Mouse (Mus musculus): ENCODE measurements around the gene Slc34a3. TPM values are rescaled to one million over a fixed set of nuclear protein-coding genes. Genes with fewer than 3 reads are reported as not detected.

Slc34a3 gene
- polyA plus RNA-seq, 1 experiment from 2014 or later: 11.3 TPM

- peaks cover 15% of the 10 kb centered on the region for H3K27me3 ChIP-seq (replicated peaks; ENCODE audit: control insufficient read depth, insufficient read depth, low read length)
- peak overlapping the region; percentile 76 for H3K9ac ChIP-seq (ENCODE audit: low read depth, low read length)
Measured at GRCm38 (mm10) chr2:25180973-25181890, 52.9 kb downstream of the Slc34a3 start.

GRCm38 (mm10) chr2:25180478-25180903 lies 53.7 kb downstream of the Slc34a3 start, which contains the start of gene Nrarp:
Gene Nrarp, plus strand, starts transcription at chr2:25180758.
- Histone ChIP-seq H3K27ac (ENCODE audit: low read length) (peak within 1 kb of the TSS; percentile 96), H3K4me1 (ENCODE audit: control insufficient read depth, insufficient read depth, low read length) (peaks cover 36% of the 10 kb centered on the region), H3K9ac (ENCODE audit: low read depth, low read length) (peak within 1 kb of the TSS; percentile 76), H3K4me3 (ENCODE audit: low read length) (peak within 1 kb of the TSS; percentile 62), H3K9me3 (ENCODE audit: control insufficient read depth, low read length) (no peaks in the 10 kb centered on the region), H3K4me2 (ENCODE audit: low read depth, low read length) (peak within 1 kb of the TSS; percentile 84), H3K36me3 (ENCODE audit: control insufficient read depth, insufficient read depth, low read length) (no peaks in the 10 kb centered on the region), H3K27me3 (replicated peaks; ENCODE audit: control insufficient read depth, insufficient read depth, low read length) (peaks cover 15% of the 10 kb centered on the region)
- peak; percentile 87 for ATAC-seq
- under 1% methylated on average over 35 of the region's 35 CpGs for WGBS

More at GRCm38 (mm10) chr2:25180973-25181890, 52.9 kb downstream of the Slc34a3 start:
- peaks cover 31% of the 10 kb centered on the region for H3K4me1 ChIP-seq (ENCODE audit: control insufficient read depth, insufficient read depth, low read length)
- peak overlapping the region; percentile 62 for H3K4me3 ChIP-seq (ENCODE audit: low read length)
- no peaks in the 10 kb centered on the region for H3K9me3 ChIP-seq (ENCODE audit: control insufficient read depth, low read length)
- H3K27ac ChIP-seq (ENCODE audit: low read length): peak overlapping the region; percentile 96
- WGBS: under 1% methylated on average over 95 of the region's 100 CpGs
- peak; percentile 76 for ATAC-seq
- no peaks in the 10 kb centered on the region for H3K36me3 ChIP-seq (ENCODE audit: control insufficient read depth, insufficient read depth, low read length)
- H3K4me2 ChIP-seq (ENCODE audit: low read depth, low read length): peak overlapping the region; percentile 84

- peaks cover 15% of the 10 kb centered on the region for H3K27me3 ChIP-seq (replicated peaks; ENCODE audit: control insufficient read depth, insufficient read depth, low read length)
- peak overlapping the region; percentile 58; the same call in 1 of the 2 replicates for H3K9ac ChIP-seq (ENCODE audit: low read depth, low read length)
- H3K36me3 ChIP-seq (ENCODE audit: control insufficient read depth, insufficient read depth, low read length): no peaks in the 10 kb centered on the region
- H3K27ac ChIP-seq (ENCODE audit: low read length): peak overlapping the region; percentile 75
- H3K4me2 ChIP-seq (ENCODE audit: low read depth, low read length): peak overlapping the region; percentile 84
- ATAC-seq: peak; percentile 1; the same call in 1 of the 2 replicates
- WGBS: 35% methylated on average over 15 of the region's 15 CpGs
- peaks cover 41% of the 10 kb centered on the region for H3K4me1 ChIP-seq (ENCODE audit: control insufficient read depth, insufficient read depth, low read length)
- peak overlapping the region; percentile 62 for H3K4me3 ChIP-seq (ENCODE audit: low read length)
- H3K9me3 ChIP-seq (ENCODE audit: control insufficient read depth, low read length): no peaks in the 10 kb centered on the region
Measured at GRCm38 (mm10) chr2:25179566-25180217, 54.5 kb downstream of the Slc34a3 start.

Other genes with a start within 250 kb of the Slc34a3 start
- gene Nsmf, start 180.0 kb downstream of the Slc34a3 start, polyA plus RNA-seq (2015; fragmentation: Nextera tagmentation; extraction: Ambion mirVana): 39.1 and 45.5 TPM in 2 replicates
- gene Entpd8, start 154.1 kb downstream of the Slc34a3 start, polyA plus RNA-seq (2015; fragmentation: Nextera tagmentation; extraction: Ambion mirVana): 14.3 and 16.7 TPM in 2 replicates
- 6.5 and 7.9 TPM in 2 replicates for gene Noxa1, start 139.2 kb downstream of the Slc34a3 start, polyA plus RNA-seq (2015; fragmentation: Nextera tagmentation; extraction: Ambion mirVana)
- gene Nrarp, start 53.6 kb downstream of the Slc34a3 start, polyA plus RNA-seq (2015; fragmentation: Nextera tagmentation; extraction: Ambion mirVana): 11.0 and 14.4 TPM in 2 replicates
- gene Tor4a, start 37.5 kb downstream of the Slc34a3 start, polyA plus RNA-seq (2015; fragmentation: Nextera tagmentation; extraction: Ambion mirVana): 23.0 and 23.4 TPM in 2 replicates
- gene Nelfb, start 22.9 kb downstream of the Slc34a3 start, polyA plus RNA-seq (2015; fragmentation: Nextera tagmentation; extraction: Ambion mirVana): 99.9 and 102 TPM in 2 replicates
- gene Stpg3, start 19.7 kb downstream of the Slc34a3 start, polyA plus RNA-seq (2015; fragmentation: Nextera tagmentation; extraction: Ambion mirVana): not detected in 2 replicates
- 0.12 and 0.62 TPM in 2 replicates for gene Fam166a, start 15.6 kb downstream of the Slc34a3 start, polyA plus RNA-seq (2015; fragmentation: Nextera tagmentation; extraction: Ambion mirVana)
- gene Tubb4b, start 9.7 kb downstream of the Slc34a3 start, polyA plus RNA-seq (2015; fragmentation: Nextera tagmentation; extraction: Ambion mirVana): 635 and 699 TPM in 2 replicates
- 0.37 and 0.54 TPM in 2 replicates for gene Rnf224, start 2.4 kb upstream of the Slc34a3 start, polyA plus RNA-seq (2015; fragmentation: Nextera tagmentation; extraction: Ambion mirVana)
- gene Rnf208, start 7.9 kb upstream of the Slc34a3 start, polyA plus RNA-seq (2015; fragmentation: Nextera tagmentation; extraction: Ambion mirVana): 25.6 and 36.4 TPM in 2 replicates
- 3.3 and 6.4 TPM in 2 replicates for gene Cysrt1, start 8.1 kb upstream of the Slc34a3 start, polyA plus RNA-seq (2015; fragmentation: Nextera tagmentation; extraction: Ambion mirVana)
- 7.3 and 9.3 TPM in 2 replicates for gene AL732309.1, start 12.5 kb upstream of the Slc34a3 start, polyA plus RNA-seq (2015; fragmentation: Nextera tagmentation; extraction: Ambion mirVana)
- gene Tmem203, start 21.1 kb upstream of the Slc34a3 start, polyA plus RNA-seq (2015; fragmentation: Nextera tagmentation; extraction: Ambion mirVana): 22.3 and 23.1 TPM in 2 replicates
- 31.7 and 38.6 TPM in 2 replicates for gene Tprn, start 28.3 kb upstream of the Slc34a3 start, polyA plus RNA-seq (2015; fragmentation: Nextera tagmentation; extraction: Ambion mirVana)
- 176 and 200 TPM in 2 replicates for gene Ssna1, start 38.1 kb upstream of the Slc34a3 start, polyA plus RNA-seq (2015; fragmentation: Nextera tagmentation; extraction: Ambion mirVana)
- gene Anapc2, start 38.1 kb upstream of the Slc34a3 start, polyA plus RNA-seq (2015; fragmentation: Nextera tagmentation; extraction: Ambion mirVana): 91.4 and 97.3 TPM in 2 replicates
- gene Tmem210, start 53.8 kb upstream of the Slc34a3 start, polyA plus RNA-seq (2015; fragmentation: Nextera tagmentation; extraction: Ambion mirVana): not detected in 2 replicates
- gene Lrrc26, start 55.6 kb upstream of the Slc34a3 start, polyA plus RNA-seq (2015; fragmentation: Nextera tagmentation; extraction: Ambion mirVana): 1.9 and 2.5 TPM in 2 replicates
- 1.7 and 2.1 TPM in 2 replicates for gene Grin1, start 84.8 kb upstream of the Slc34a3 start, polyA plus RNA-seq (2015; fragmentation: Nextera tagmentation; extraction: Ambion mirVana)
- gene Man1b1, start 98.0 kb upstream of the Slc34a3 start, polyA plus RNA-seq (2015; fragmentation: Nextera tagmentation; extraction: Ambion mirVana): 36.7 and 43.2 TPM in 2 replicates
- 74.4 and 104 TPM in 2 replicates for gene Dpp7, start 122.0 kb upstream of the Slc34a3 start, polyA plus RNA-seq (2015; fragmentation: Nextera tagmentation; extraction: Ambion mirVana)
- 196 and 259 TPM in 2 replicates for gene Uap1l1, start 131.3 kb upstream of the Slc34a3 start, polyA plus RNA-seq (2015; fragmentation: Nextera tagmentation; extraction: Ambion mirVana)
- 56.7 and 66.4 TPM in 2 replicates for gene Sapcd2, start 138.0 kb upstream of the Slc34a3 start, polyA plus RNA-seq (2015; fragmentation: Nextera tagmentation; extraction: Ambion mirVana)
- 23.7 and 27.4 TPM in 2 replicates for gene Entpd2, start 161.5 kb upstream of the Slc34a3 start, polyA plus RNA-seq (2015; fragmentation: Nextera tagmentation; extraction: Ambion mirVana)
- 48.9 and 51.1 TPM in 2 replicates for gene Npdc1, start 165.0 kb upstream of the Slc34a3 start, polyA plus RNA-seq (2015; fragmentation: Nextera tagmentation; extraction: Ambion mirVana)
- 0.13 and 0.33 TPM in 2 replicates for gene Fut7, start 188.9 kb upstream of the Slc34a3 start, polyA plus RNA-seq (2015; fragmentation: Nextera tagmentation; extraction: Ambion mirVana)
- gene Abca2, start 194.3 kb upstream of the Slc34a3 start, polyA plus RNA-seq (2015; fragmentation: Nextera tagmentation; extraction: Ambion mirVana): 2.1 and 2.8 TPM in 2 replicates
- 2.6 and 2.7 TPM in 2 replicates for gene Clic3, start 222.5 kb upstream of the Slc34a3 start, polyA plus RNA-seq (2015; fragmentation: Nextera tagmentation; extraction: Ambion mirVana)
- gene Paxx, start 226.7 kb upstream of the Slc34a3 start, polyA plus RNA-seq (2015; fragmentation: Nextera tagmentation; extraction: Ambion mirVana): 31.5 and 37.4 TPM in 2 replicates
- 4.0 and 4.5 TPM in 2 replicates for gene Ptgds, start 235.7 kb upstream of the Slc34a3 start, polyA plus RNA-seq (2015; fragmentation: Nextera tagmentation; extraction: Ambion mirVana)

All from intestine, embryonic 16.5 days (tissue).